Mouse (Mus musculus): ENCODE results near the gene Mpv17l. TPM values are rescaled to one million over a fixed set of nuclear protein-coding genes. Genes with fewer than 3 reads are reported as not detected.
A peak's percentile ranks its signal among the peaks of the same experiment; 100 is the strongest.
"Not testable (repeated sequence)": the region's sequence is repeated elsewhere in the genome, so short reads cannot be mapped to it uniquely, and the experiment has no call there.

Gene Mpv17l
- polyA plus RNA-seq, 1 experiment from 2014 or later = 2.0 TPM

GRCm38 (mm10) chr16:13977026-13977425, 74.1 kb downstream of the Mpv17l start:
- ATAC-seq (replicated peaks; ENCODE audit: insufficient number of reproducible peaks, insufficient read depth, low FRiP score, low read depth); H3K36me3 ChIP-seq; H3K4me1 ChIP-seq (replicated peaks); H3K4me2 ChIP-seq; H3K9me3 ChIP-seq (replicated peaks); H3K27me3 ChIP-seq; H3K9ac ChIP-seq; H3K4me3 ChIP-seq; H3K27ac ChIP-seq: not testable (repeated sequence)
- 52% methylated on average over 1 of the region's 1 CpGs for WGBS

GRCm38 (mm10) chr16:13981726-13982125, 78.8 kb downstream of the Mpv17l start:
- not testable (repeated sequence) for H3K9me3 ChIP-seq (replicated peaks)
- 70% methylated on average over 3 of the region's 3 CpGs for WGBS

DNA sequence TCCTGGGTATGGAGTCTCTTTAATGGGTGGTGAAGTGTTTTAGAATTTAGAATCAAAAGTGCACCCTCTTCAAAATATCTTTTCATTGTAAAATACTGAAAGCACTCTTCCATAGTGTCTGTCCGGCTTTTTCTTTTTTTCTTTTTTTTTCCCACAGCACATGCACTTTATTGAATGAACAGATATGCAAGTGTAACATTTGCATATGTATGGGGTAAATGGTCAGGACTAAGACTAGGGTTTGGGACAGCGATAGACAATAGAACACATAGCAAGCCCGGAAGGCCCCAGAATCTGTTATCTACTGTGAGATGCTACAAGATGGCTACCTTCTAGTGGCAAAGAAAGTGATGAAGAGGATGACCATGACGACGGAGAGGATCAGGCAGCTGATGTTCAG, 80.2 kb downstream of the Mpv17l start:
- Histone ChIP-seq H3K4me1 (replicated peaks) (peaks cover 8% of the 10 kb centered on the region; the same call in 1 of the 2 replicates), H3K9me3 (replicated peaks) (no peaks in the 10 kb centered on the region), H3K4me2 (no peak overlapping the region), H3K36me3 (no peaks in the 10 kb centered on the region), H3K27me3 (peaks cover 12% of the 10 kb centered on the region), H3K4me3 (no peak overlapping the region), H3K27ac (no peak overlapping the region), H3K9ac (no peak overlapping the region)
- WGBS = 88% methylated on average over 5 of the region's 5 CpGs
- ATAC-seq (replicated peaks; ENCODE audit: insufficient number of reproducible peaks, insufficient read depth, low FRiP score, low read depth) = no peak

More at GRCm38 (mm10) chr16:13981726-13982125, 78.8 kb downstream of the Mpv17l start:
- not testable (repeated sequence) for H3K27me3 ChIP-seq; H3K4me3 ChIP-seq; H3K36me3 ChIP-seq; H3K27ac ChIP-seq; H3K4me1 ChIP-seq (replicated peaks); H3K9ac ChIP-seq; H3K4me2 ChIP-seq; ATAC-seq (replicated peaks; ENCODE audit: insufficient number of reproducible peaks, insufficient read depth, low FRiP score, low read depth)

DNA sequence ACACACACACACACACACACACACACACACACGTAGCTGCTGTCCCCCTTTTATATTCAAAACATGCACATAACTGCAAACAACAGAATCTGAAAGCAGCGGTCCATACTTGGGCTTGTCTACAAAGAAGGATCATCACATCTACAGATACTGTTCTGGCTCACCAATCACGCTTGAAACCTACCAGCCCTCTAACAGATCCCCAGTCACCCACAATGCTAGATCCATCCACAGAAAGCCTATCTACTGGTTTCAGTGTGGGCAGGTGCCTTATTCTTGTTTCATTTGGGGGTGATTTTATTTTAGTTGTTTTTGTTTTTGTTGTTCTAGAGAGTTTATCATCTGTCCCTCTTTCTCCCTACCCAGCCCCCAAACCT, 83.2 kb downstream of the Mpv17l start:
- H3K36me3 ChIP-seq = no peaks in the 10 kb centered on the region
- peaks cover 17% of the 10 kb centered on the region for H3K27me3 ChIP-seq
- ATAC-seq (replicated peaks; ENCODE audit: insufficient number of reproducible peaks, insufficient read depth, low FRiP score, low read depth) = no peak
- H3K4me2 ChIP-seq = peak overlapping the region; percentile 85
- no peak overlapping the region for H3K27ac ChIP-seq
- H3K9me3 ChIP-seq (replicated peaks) = no peaks in the 10 kb centered on the region
- peak overlapping the region; percentile 47 for H3K4me3 ChIP-seq
- no peak overlapping the region for H3K9ac ChIP-seq
- H3K4me1 ChIP-seq (replicated peaks) = peaks cover 8% of the 10 kb centered on the region; the same call in 1 of the 2 replicates
- 68% methylated on average over 3 of the region's 3 CpGs for WGBS

- H3K4me2 ChIP-seq = peak within 1 kb of the TSS; percentile 85
- no peaks in the 10 kb centered on the region for H3K9me3 ChIP-seq (replicated peaks)
- H3K36me3 ChIP-seq = no peaks in the 10 kb centered on the region
- 2% methylated on average over 31 of the region's 31 CpGs for WGBS
- peak within 1 kb of the TSS; percentile 47 for H3K4me3 ChIP-seq
- H3K27ac ChIP-seq = no peak within 1 kb of the TSS
- H3K4me1 ChIP-seq (replicated peaks) = peaks cover 8% of the 10 kb centered on the region; the same call in 1 of the 2 replicates
- H3K9ac ChIP-seq = peak within 1 kb of the TSS; percentile 23; the same call in 1 of the 2 replicates
- peaks cover 17% of the 10 kb centered on the region for H3K27me3 ChIP-seq
- ATAC-seq (replicated peaks; ENCODE audit: insufficient number of reproducible peaks, insufficient read depth, low FRiP score, low read depth) = no peak
Observed at GRCm38 (mm10) chr16:13986574-13987478, 83.9 kb downstream of the Mpv17l start, which contains the start of the genes 2900011O08Rik and Ifitm7. 2900011O08Rik (plus strand) TSS chr16:13986604. Ifitm7 (minus strand) TSS chr16:13986888.

DNA sequence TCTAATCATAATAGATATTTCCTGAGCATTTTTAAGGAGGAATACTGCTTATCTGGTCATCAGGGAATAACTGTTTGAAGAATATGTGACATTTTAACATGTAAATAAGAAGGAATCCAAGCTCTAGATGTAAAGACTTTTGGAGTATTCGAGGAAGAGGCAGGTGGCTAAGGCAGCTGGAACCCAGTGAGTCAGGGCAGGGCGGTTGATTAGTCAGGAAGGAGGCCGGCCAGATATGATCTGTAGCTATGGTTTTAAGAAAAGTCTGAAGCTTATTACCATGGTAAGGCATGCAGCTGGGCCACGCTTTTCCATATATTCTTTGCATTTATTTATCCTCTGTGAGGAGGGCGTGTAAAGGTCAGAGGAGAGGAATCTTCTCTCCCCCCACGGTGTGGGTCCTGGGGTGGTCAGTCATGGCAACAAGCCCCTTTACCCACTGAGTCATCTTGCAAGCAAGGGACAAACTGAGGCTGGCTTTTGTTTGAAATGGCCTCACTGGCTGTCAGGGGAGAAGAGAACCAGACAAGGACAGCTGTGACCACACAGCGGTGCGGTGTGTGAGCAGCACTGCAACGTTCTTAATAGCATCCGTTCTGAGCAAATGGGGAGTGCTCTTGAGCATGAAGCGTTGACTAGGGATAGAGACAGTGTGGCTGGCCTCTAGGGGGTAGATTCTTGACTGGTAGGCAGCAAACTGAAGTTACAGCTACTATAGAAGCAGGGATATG, 89.7 kb downstream of the Mpv17l start:
- no peak overlapping the region for H3K4me2 ChIP-seq
- H3K4me3 ChIP-seq = no peak overlapping the region
- H3K4me1 ChIP-seq (replicated peaks) = no peaks in the 10 kb centered on the region
- ATAC-seq (replicated peaks; ENCODE audit: insufficient number of reproducible peaks, insufficient read depth, low FRiP score, low read depth) = no peak
- H3K36me3 ChIP-seq = no peaks in the 10 kb centered on the region
- H3K27ac ChIP-seq = no peak overlapping the region
- H3K9ac ChIP-seq = no peak overlapping the region
- 77% methylated on average over 11 of the region's 11 CpGs for WGBS
- peaks cover 9% of the 10 kb centered on the region; the same call in 1 of the 2 replicates for H3K27me3 ChIP-seq
- H3K9me3 ChIP-seq (replicated peaks) = no peaks in the 10 kb centered on the region

DNA sequence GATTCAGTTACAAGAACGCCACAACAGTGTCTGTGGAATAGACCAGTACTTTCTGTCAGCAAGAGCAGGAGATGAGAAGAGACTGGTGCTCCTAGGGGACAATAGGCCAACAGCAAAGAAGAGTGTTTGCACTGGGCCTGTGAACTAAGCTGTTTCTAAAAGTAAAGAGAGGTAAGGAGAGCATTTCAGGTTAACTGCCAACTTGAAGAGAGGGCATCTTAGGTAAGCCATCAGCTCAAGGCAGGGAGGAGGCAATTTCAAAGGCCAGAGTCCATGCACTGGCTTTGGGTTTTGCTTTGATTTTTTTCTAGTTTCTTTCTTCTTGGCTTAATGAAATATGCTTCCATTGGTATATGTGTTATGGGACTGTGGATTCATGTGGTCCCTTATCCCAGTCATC, 91.1 kb downstream of the Mpv17l start:
- no peak overlapping the region for H3K4me3 ChIP-seq
- H3K4me2 ChIP-seq = no peak overlapping the region
- no peak overlapping the region for H3K9ac ChIP-seq
- ATAC-seq (replicated peaks; ENCODE audit: insufficient number of reproducible peaks, insufficient read depth, low FRiP score, low read depth) = no peak
- H3K36me3 ChIP-seq = no peaks in the 10 kb centered on the region
- no peaks in the 10 kb centered on the region for H3K27me3 ChIP-seq
- 64% methylated on average over 1 of the region's 1 CpGs for WGBS
- H3K4me1 ChIP-seq (replicated peaks) = no peaks in the 10 kb centered on the region
- no peak overlapping the region for H3K27ac ChIP-seq
- no peaks in the 10 kb centered on the region for H3K9me3 ChIP-seq (replicated peaks)

DNA sequence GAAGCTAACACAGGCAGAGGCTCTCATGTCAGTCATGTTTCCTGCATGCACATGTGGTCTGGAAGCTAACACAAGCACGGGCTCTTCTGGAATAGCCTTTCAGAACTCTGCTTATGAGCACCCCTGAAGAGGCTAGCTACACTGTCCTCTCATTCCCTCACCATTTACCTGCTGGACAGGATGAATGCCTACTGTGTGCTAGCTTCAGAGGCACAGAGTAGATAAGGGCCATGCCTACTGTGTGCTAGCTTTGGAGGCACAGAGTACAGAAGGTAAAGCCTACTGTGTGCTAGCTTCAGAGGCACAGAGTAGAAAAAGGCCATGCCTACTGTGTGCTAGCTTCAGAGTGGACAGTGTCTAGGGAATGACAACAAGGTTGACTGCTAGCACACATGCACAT, 91.5 kb downstream of the Mpv17l start:
- H3K4me1 ChIP-seq (replicated peaks) = no peaks in the 10 kb centered on the region
- no peak overlapping the region for H3K27ac ChIP-seq
- no peak overlapping the region for H3K4me3 ChIP-seq
- no peak for ATAC-seq (replicated peaks; ENCODE audit: insufficient number of reproducible peaks, insufficient read depth, low FRiP score, low read depth)
- H3K36me3 ChIP-seq = no peaks in the 10 kb centered on the region
- WGBS = 80% methylated on average over 1 of the region's 1 CpGs
- H3K9ac ChIP-seq = no peak overlapping the region
- no peaks in the 10 kb centered on the region for H3K27me3 ChIP-seq
- no peaks in the 10 kb centered on the region for H3K9me3 ChIP-seq (replicated peaks)
- H3K4me2 ChIP-seq = no peak overlapping the region

Other genes starting within 250 kb of the Mpv17l start
- 25.6 and 30.6 TPM in 2 replicates for gene Parn, start 235.0 kb upstream of the Mpv17l start, polyA plus RNA-seq (2015; fragmentation: Nextera tagmentation; extraction: Ambion mirVana)
- 33.8 and 38.8 TPM in 2 replicates for gene Bfar, start 231.3 kb upstream of the Mpv17l start, polyA plus RNA-seq (2015; fragmentation: Nextera tagmentation; extraction: Ambion mirVana)
- gene 3110001I22Rik, start 231.2 kb upstream of the Mpv17l start, polyA plus RNA-seq (2015; fragmentation: Nextera tagmentation; extraction: Ambion mirVana) = 2.8 and 3.6 TPM in 2 replicates
- gene Pla2g10, start 172.2 kb upstream of the Mpv17l start, polyA plus RNA-seq (2015; fragmentation: Nextera tagmentation; extraction: Ambion mirVana) = 0.18 and 0.68 TPM in 2 replicates
- 47.0 and 50.1 TPM in 2 replicates for gene Rrn3, start 122.5 kb upstream of the Mpv17l start, polyA plus RNA-seq (2015; fragmentation: Nextera tagmentation; extraction: Ambion mirVana)
- gene Ntan1, start 84.3 kb upstream of the Mpv17l start, polyA plus RNA-seq (2015; fragmentation: Nextera tagmentation; extraction: Ambion mirVana) = 138 and 145 TPM in 2 replicates
- 55.0 and 66.0 TPM in 2 replicates for gene Pdxdc1, start within 50 bp of the Mpv17l start, polyA plus RNA-seq (2015; fragmentation: Nextera tagmentation; extraction: Ambion mirVana)
- gene 2900011O08Rik, start 83.4 kb downstream of the Mpv17l start, polyA plus RNA-seq (2015; fragmentation: Nextera tagmentation; extraction: Ambion mirVana) = 0.79 and 1.2 TPM in 2 replicates
- not detected in 2 replicates for gene Ifitm7, start 83.7 kb downstream of the Mpv17l start, polyA plus RNA-seq (2015; fragmentation: Nextera tagmentation; extraction: Ambion mirVana)

Measured in heart, embryonic 15.5 days (tissue).